Comparison of ENCODE assay signal across 11 mouse cellular contexts in the genomic region with DNA sequence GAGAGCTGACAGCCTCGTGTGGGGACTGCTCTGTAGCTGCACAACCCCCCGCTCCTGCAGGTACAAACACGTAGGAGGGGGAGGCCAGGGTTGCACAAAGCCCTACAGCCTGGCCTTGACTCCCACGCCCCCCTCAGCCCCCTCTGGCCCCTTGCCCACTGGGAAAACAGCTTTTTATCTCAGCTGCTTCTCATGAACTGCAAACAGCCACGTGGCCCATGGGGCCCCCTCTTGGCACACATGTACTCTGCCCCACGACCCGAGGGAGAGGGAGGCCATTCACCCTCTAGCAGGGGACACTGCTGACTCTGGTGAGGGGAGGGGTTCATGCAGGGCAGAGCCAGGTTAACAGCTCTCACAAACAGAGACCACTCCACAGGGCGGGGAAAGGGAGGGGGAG. TPM values are rescaled to one million over a fixed set of nuclear protein-coding genes. Genes with fewer than 3 reads are reported as not detected.
DNase-seq lines count a peak whose midpoint lies in the region; ATAC-seq and TF ChIP-seq lines count a peak whose summit lies in the region.
"Had no signal": no experiment of that assay in that cellular context is flagged by ENCODE, and none has a peak within 500 bp of the region (broad histone marks: within the 10 kb centered on the region; RNA-seq: fewer than 3 reads in every experiment).

No protein-coding gene starts in this region.

- H3K27me3 ChIP-seq in heart, embryonic 14.5 days (ENCODE audit: control insufficient read depth, insufficient read depth, low read length) = no peaks in the 10 kb centered on the region
- H3K27me3 ChIP-seq in midbrain, embryonic 10.5 days (ENCODE audit: low read depth, poor library complexity, severe bottlenecking) = no peaks in the 10 kb centered on the region; the same call in 1 of the 2 replicates
- no peaks in the 10 kb centered on the region for H3K27me3 ChIP-seq in midbrain, embryonic 14.5 days (ENCODE audit: control insufficient read depth, insufficient read depth, low read length)
- no peaks in the 10 kb centered on the region for H3K27me3 ChIP-seq in intestine, postnatal 0 days (replicated peaks; ENCODE audit: control insufficient read depth, insufficient read depth, low read length)
- H3K27me3 ChIP-seq in stomach, embryonic 14.5 days (ENCODE audit: control insufficient read depth, insufficient read depth, low read length) = no peaks in the 10 kb centered on the region

- 0 out of 2 replicates have a peak overlapping the region, but pooled peaks have one; percentile 9 for H3K4me2 ChIP-seq in heart, embryonic 14.5 days (ENCODE audit: low read length)
- H3K4me2 ChIP-seq in midbrain, embryonic 14.5 days (ENCODE audit: low read length) = no peak overlapping the region
- H3K4me2 ChIP-seq in intestine, postnatal 0 days (replicated peaks; ENCODE audit: low read depth) = no peak overlapping the region
- H3K4me2 ChIP-seq in stomach, embryonic 14.5 days (replicated peaks; ENCODE audit: low read depth, low read length) = no peak overlapping the region

- H3K27ac ChIP-seq in heart, embryonic 14.5 days (replicated peaks in 1 of 2; ENCODE audit: control insufficient read depth in 1 of 2, insufficient read depth in 1 of 2, low read depth in 2 of 2, low read length in 2 of 2) = peak overlapping the region; percentile 6 to 93; a peak in 3 of 4 replicates
- H3K27ac ChIP-seq in midbrain, embryonic 10.5 days (replicated peaks) = peak overlapping the region; percentile 29; the same call in 1 of the 2 replicates
- H3K27ac ChIP-seq in midbrain, embryonic 14.5 days (replicated peaks; ENCODE audit: low read depth, low read length) = no peak overlapping the region
- peak overlapping the region; percentile 58; the same call in 1 of the 2 replicates for H3K27ac ChIP-seq in intestine, postnatal 0 days (ENCODE audit: low read depth, low read length)
- H3K27ac ChIP-seq in stomach, embryonic 14.5 days (ENCODE audit: low read length) = peak overlapping the region; percentile 95
- H3K27ac ChIP-seq: layer of hippocampus, adult 2 months had no signal

- WGBS in heart, embryonic 14.5 days = 17% methylated on average over 8 of the region's 8 CpGs
- 69% methylated on average over 8 of the region's 8 CpGs for WGBS in midbrain, embryonic 10.5 days
- 50% methylated on average over 8 of the region's 8 CpGs for WGBS in midbrain, embryonic 14.5 days
- WGBS in intestine, postnatal 0 days = 17% methylated on average over 8 of the region's 8 CpGs
- 19% methylated on average over 8 of the region's 8 CpGs for WGBS in stomach, embryonic 14.5 days

- H3K4me1 ChIP-seq in heart, embryonic 14.5 days (ENCODE audit: control insufficient read depth in 2 of 2, insufficient read depth in 2 of 2, low read length in 2 of 2) = peaks cover 58 to 69% of the 10 kb centered on the region in 2 experiments
- peaks cover 75% of the 10 kb centered on the region for H3K4me1 ChIP-seq in midbrain, embryonic 10.5 days
- no peaks in the 10 kb centered on the region for H3K4me1 ChIP-seq in midbrain, embryonic 14.5 days (ENCODE audit: control insufficient read depth, insufficient read depth, low read length)
- H3K4me1 ChIP-seq in intestine, postnatal 0 days (replicated peaks; ENCODE audit: control insufficient read depth, insufficient read depth, low read length) = peaks cover 35% of the 10 kb centered on the region
- H3K4me1 ChIP-seq in stomach, embryonic 14.5 days (ENCODE audit: control insufficient read depth, insufficient read depth, low read length) = peaks cover 81% of the 10 kb centered on the region

- TF ChIP-seq CTCF in intestine, postnatal 0 days (IDR thresholded peaks at IDR 0.05; ENCODE audit: low read depth) = no peak

- no peak for DNase-seq in heart, postnatal 10 days
- no peak for DNase-seq in midbrain, embryonic 10.5 days (ENCODE audit: low spot score)
- DNase-seq in midbrain, embryonic 14.5 days = no peak
- no peak for DNase-seq in layer of hippocampus, postnatal 36 days
- no peak for DNase-seq in adrenal gland, adult 2 months
- DNase-seq: spleen, adult 18-20 months had no signal

- intact Hi-C loops in heart, postnatal 10 days (cut with DNase I) = no loop called here

- no peak overlapping the region for H3K4me3 ChIP-seq in heart, embryonic 14.5 days (ENCODE audit: control insufficient read depth in 1 of 2, insufficient read depth in 1 of 2, low read depth in 1 of 2, low read length in 2 of 2)
- H3K4me3 ChIP-seq in midbrain, embryonic 10.5 days = no peak overlapping the region
- H3K4me3 ChIP-seq in midbrain, embryonic 14.5 days (replicated peaks; ENCODE audit: low read depth, low read length) = no peak overlapping the region
- no peak overlapping the region for H3K4me3 ChIP-seq in intestine, postnatal 0 days (ENCODE audit: low read depth, low read length)
- H3K4me3 ChIP-seq in stomach, embryonic 14.5 days (ENCODE audit: low read depth, low read length) = no peak overlapping the region
- H3K4me3 ChIP-seq: erythroblast, embryonic 14.5 days; layer of hippocampus, adult 2 months had no signal

- H3K36me3 ChIP-seq in heart, embryonic 14.5 days (ENCODE audit: control insufficient read depth, insufficient read depth, low read length) = no peaks in the 10 kb centered on the region
- no peaks in the 10 kb centered on the region for H3K36me3 ChIP-seq in midbrain, embryonic 10.5 days
- no peaks in the 10 kb centered on the region for H3K36me3 ChIP-seq in midbrain, embryonic 14.5 days (ENCODE audit: control insufficient read depth, insufficient read depth, low read length)
- no peaks in the 10 kb centered on the region for H3K36me3 ChIP-seq in intestine, postnatal 0 days (ENCODE audit: control insufficient read depth, insufficient read depth)
- no peaks in the 10 kb centered on the region for H3K36me3 ChIP-seq in stomach, embryonic 14.5 days (ENCODE audit: control insufficient read depth, insufficient read depth, low read length)

- H3K9ac ChIP-seq in heart, embryonic 14.5 days (ENCODE audit: low read length) = no peak overlapping the region
- H3K9ac ChIP-seq in midbrain, embryonic 14.5 days (replicated peaks; ENCODE audit: low read length) = no peak overlapping the region
- no peak overlapping the region for H3K9ac ChIP-seq in intestine, postnatal 0 days (ENCODE audit: low read depth, low read length)
- H3K9ac ChIP-seq in stomach, embryonic 14.5 days (replicated peaks; ENCODE audit: low read depth, low read length) = no peak overlapping the region

- ATAC-seq in heart, embryonic 14.5 days (ENCODE audit: insufficient number of reproducible peaks, insufficient read depth, low FRiP score, low read depth) = peak; percentile 52
- no peak for ATAC-seq in midbrain, embryonic 14.5 days (ENCODE audit: low FRiP score, low TSS enrichment)
- ATAC-seq in intestine, postnatal 0 days = peak; percentile 55
- ATAC-seq in stomach, embryonic 14.5 days (ENCODE audit: insufficient number of reproducible peaks, insufficient read depth, low FRiP score, low read depth) = peak; percentile 84

- H3K9me3 ChIP-seq in heart, embryonic 14.5 days (ENCODE audit: control insufficient read depth, low read length) = no peaks in the 10 kb centered on the region
- no peaks in the 10 kb centered on the region for H3K9me3 ChIP-seq in midbrain, embryonic 10.5 days (replicated peaks)
- no peaks in the 10 kb centered on the region for H3K9me3 ChIP-seq in midbrain, embryonic 14.5 days (ENCODE audit: control insufficient read depth, low read length)
- no peaks in the 10 kb centered on the region for H3K9me3 ChIP-seq in intestine, postnatal 0 days (ENCODE audit: control insufficient read depth)
- H3K9me3 ChIP-seq in stomach, embryonic 14.5 days (ENCODE audit: control insufficient read depth, low read depth, low read length) = no peaks in the 10 kb centered on the region

RNA-seq across cellular contexts. Expression of a gene that starts 36.5 kb away (rescaled TPM):
- polyA plus RNA-seq in heart, embryonic 14.5 days (2014; fragmentation: Nextera tagmentation; extraction: Ambion mirVana) = 23.5 and 23.8 TPM in 2 replicates
- total RNA-seq in heart, postnatal 10 days (2021) = 10 to 100 TPM in 1 of 2 experiments, 1 to 10 TPM in 1; 4.1 to 19.3 TPM
- polyA plus RNA-seq in midbrain, embryonic 10.5 days (2016; fragmentation: Nextera tagmentation; extraction: Ambion mirVana) = 15.8 and 20.3 TPM in 2 replicates
- polyA plus RNA-seq in midbrain, embryonic 14.5 days (2014; fragmentation: Nextera tagmentation; extraction: Ambion mirVana) = 11.9 and 23.9 TPM in 2 replicates
- polyA plus RNA-seq in intestine, postnatal 0 days (2015; fragmentation: Nextera tagmentation; extraction: Ambion mirVana) = 26.7 and 33.0 TPM in 2 replicates
- polyA plus RNA-seq in stomach, embryonic 14.5 days (2014; fragmentation: Nextera tagmentation; extraction: Ambion mirVana) = 32.6 and 35.6 TPM in 2 replicates
- 10 to 100 TPM in 1 of 2 experiments, 1 to 10 TPM in 1; 4.8 to 13.8 TPM for total RNA-seq in layer of hippocampus, postnatal 36 days (2021)
- 1 to 10 TPM; 2.2 to 8.0 TPM for total RNA-seq in adrenal gland, adult 2 months (2021)
- polyA plus RNA-seq in adrenal gland, adult 2 months (2012; rRNA removed) = 6.9 and 7.6 TPM in 2 replicates
